Mouse (Mus musculus) c-Kit-positive CD71-negative TER-119-negative erythroid progenitor cells, embryonic 14.5 days (primary cell): Measurements from ENCODE around the gene Ssrp1.

ENCODE experiments used
- DNase-seq: peaks from one replicate; pipeline ENCODE4 v3.0.0-alpha.2; 2013; ENCODE audit warnings: low read depth

Ssrp1 gene

GRCm38 (mm10) chr2:85038336-85038735 lies 1.3 kb downstream of the Ssrp1 start:
- DNase-seq, result no peak

- no peak for DNase-seq
Observed at GRCm38 (mm10) chr2:85043623-85044022, 6.6 kb downstream of the Ssrp1 start.

GRCm38 (mm10) chr2:85046222-85046621 lies 9.2 kb downstream of the Ssrp1 start:
- no peak for DNase-seq

GRCm38 (mm10) chr2:85047081-85047480 lies 10.0 kb downstream of the Ssrp1 start:
- no peak for DNase-seq

- DNase-seq, result peak; percentile 88
Observed at GRCm38 (mm10) chr2:85047596-85048167, 10.6 kb downstream of the Ssrp1 start, which contains the start of gene Tnks1bp1. Gene Tnks1bp1, plus strand, starts transcription at chr2:85048022.

- DNase-seq, result no peak
Observed at GRCm38 (mm10) chr2:85048168-85048751, 11.2 kb downstream of the Ssrp1 start.

GRCm38 (mm10) chr2:85049277-85049676 lies 12.2 kb downstream of the Ssrp1 start:
- no peak for DNase-seq

- DNase-seq, result no peak
Observed at GRCm38 (mm10) chr2:85050001-85050634, 13.1 kb downstream of the Ssrp1 start.

GRCm38 (mm10) chr2:85050746-85051145 lies 13.7 kb downstream of the Ssrp1 start:
- DNase-seq, result no peak

- no peak for DNase-seq
Observed at GRCm38 (mm10) chr2:85053192-85053816, 16.3 kb downstream of the Ssrp1 start.

GRCm38 (mm10) chr2:85056711-85057110 lies 19.7 kb downstream of the Ssrp1 start:
- DNase-seq, result no peak

GRCm38 (mm10) chr2:85059677-85060076 lies 22.6 kb downstream of the Ssrp1 start:
- no peak for DNase-seq

- no peak for DNase-seq
Observed at GRCm38 (mm10) chr2:85060591-85061060, 23.6 kb downstream of the Ssrp1 start.

GRCm38 (mm10) chr2:85061107-85061541 lies 24.1 kb downstream of the Ssrp1 start:
- no peak for DNase-seq

- no peak for DNase-seq
Observed at GRCm38 (mm10) chr2:85065141-85065875, 28.3 kb downstream of the Ssrp1 start.

GRCm38 (mm10) chr2:85066937-85067336 lies 29.9 kb downstream of the Ssrp1 start:
- no peak for DNase-seq

GRCm38 (mm10) chr2:85067903-85068625 lies 31.0 kb downstream of the Ssrp1 start:
- DNase-seq, result no peak

GRCm38 (mm10) chr2:85068626-85069025 lies 31.6 kb downstream of the Ssrp1 start:
- DNase-seq, result no peak

GRCm38 (mm10) chr2:85070086-85070485 lies 33.1 kb downstream of the Ssrp1 start:
- DNase-seq, result no peak

- no peak for DNase-seq
Observed at GRCm38 (mm10) chr2:85071921-85072320, 34.9 kb downstream of the Ssrp1 start.

- no peak for DNase-seq
Observed at GRCm38 (mm10) chr2:85073751-85074150, 36.7 kb downstream of the Ssrp1 start.
